Mouse (Mus musculus): ENCODE data around the gene Acsbg1. TPM values are rescaled to one million over a fixed set of nuclear protein-coding genes. Genes with fewer than 3 reads are reported as not detected.
A peak's percentile ranks its signal among the peaks of the same experiment; 100 is the strongest.
"Not testable (repeated sequence)": the region's sequence is repeated elsewhere in the genome, so short reads cannot be mapped to it uniquely, and the experiment has no call there.

Gene Acsbg1
- total and polyA plus RNA-seq, 3 experiments, result 0.30 to 0.70 (median 0.31) TPM

DNA sequence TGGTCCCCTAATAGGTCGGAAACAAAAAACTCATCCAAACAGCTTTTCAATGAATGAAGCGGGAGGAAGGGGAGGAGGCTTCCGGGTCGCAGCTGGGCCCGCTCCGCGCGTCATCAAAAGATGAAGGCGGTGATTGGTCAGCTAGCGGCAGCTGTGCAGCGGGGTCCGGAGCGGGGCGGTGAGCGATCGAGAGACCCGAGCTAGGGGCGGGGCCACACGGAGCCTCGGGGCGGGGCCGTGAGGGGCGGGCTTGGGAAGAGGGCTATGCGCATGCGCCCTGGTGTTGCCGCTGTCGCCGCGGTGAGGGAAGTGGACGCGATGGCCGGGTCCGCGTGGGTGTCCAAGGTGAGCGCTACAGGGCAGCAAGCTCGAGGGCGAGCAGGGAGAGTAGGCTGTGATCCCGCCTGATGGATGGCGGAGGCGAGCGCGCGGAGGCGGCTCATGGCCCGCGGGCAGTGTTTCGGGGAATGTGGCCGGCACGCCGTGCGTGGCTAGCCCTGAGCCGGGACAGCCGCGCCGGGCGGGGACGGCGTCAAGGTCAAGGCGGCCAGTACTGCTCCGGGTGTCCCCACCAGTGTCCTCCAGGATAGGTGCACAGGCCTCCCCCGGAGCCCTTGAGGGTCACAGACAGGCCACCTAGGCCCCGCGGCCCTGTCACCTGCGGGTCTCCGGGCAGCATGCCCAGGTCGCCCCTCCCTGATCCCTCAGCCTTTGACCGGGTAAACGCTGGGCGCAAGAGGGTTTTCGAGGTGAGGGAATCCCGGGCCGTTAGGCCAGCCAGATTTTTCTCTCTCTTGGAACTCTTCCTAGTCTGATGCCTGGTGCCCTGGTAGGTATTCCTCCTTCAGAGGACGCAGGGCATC lies 75.2 kb downstream of the Acsbg1 start, which contains the start of gene Idh3a:
Idh3a (plus strand) TSS at position 136 of the 863 bp plus-strand sequence.
- peak; percentile 99 for DNase-seq
- WGBS, result under 1% methylated on average over 72 of the region's 73 CpGs
- Histone ChIP-seq H3K36me3 (ENCODE audit: control insufficient read depth, insufficient read depth, low read length) (peaks cover 4% of the 10 kb centered on the region), H3K79me2 (replicated peaks; ENCODE audit: control insufficient read depth, insufficient read depth, low read length) (peaks cover 2% of the 10 kb centered on the region; the same call in 1 of the 2 replicates), H3K4me3 (peak within 1 kb of the TSS; percentile 99), H3K4me1 (ENCODE audit: control insufficient read depth, insufficient read depth, low read length) (peaks cover 2% of the 10 kb centered on the region), H3K27ac (peak within 1 kb of the TSS; percentile 91), H3K9ac (ENCODE audit: low read depth, low read length) (peak within 1 kb of the TSS; percentile 80), H3K27me3 (ENCODE audit: control insufficient read depth, insufficient read depth, low read length) (no peaks in the 10 kb centered on the region)
- TF ChIP-seq POLR2A (IDR thresholded peaks at IDR 0.05; ENCODE audit: insufficient read depth, low read depth, low read length), result peak; percentile 90
- TF ChIP-seq EP300 (IDR thresholded peaks at IDR 0.05; ENCODE audit: insufficient read depth, low read depth, low read length), result no peak; the same call in 1 of the 2 replicates
- intact Hi-C loops (cut with DNase I), result loop anchor here (2.0 kb wide), 1 partner anchor 26 kb away; the partner anchor contains the start of gene Cib2

GRCm38 (mm10) chr9:54585839-54586198 lies 75.9 kb downstream of the Acsbg1 start:
- no peak overlapping the region for H3K27ac ChIP-seq
- peak overlapping the region; percentile 99 for H3K4me3 ChIP-seq
- H3K36me3 ChIP-seq (ENCODE audit: control insufficient read depth, insufficient read depth, low read length), result peaks cover 4% of the 10 kb centered on the region
- H3K9ac ChIP-seq (ENCODE audit: low read depth, low read length), result no peak overlapping the region
- 32% methylated on average over 5 of the region's 5 CpGs for WGBS
- no peaks in the 10 kb centered on the region for H3K27me3 ChIP-seq (ENCODE audit: control insufficient read depth, insufficient read depth, low read length)
- H3K4me1 ChIP-seq (ENCODE audit: control insufficient read depth, insufficient read depth, low read length), result peaks cover 2% of the 10 kb centered on the region
- H3K79me2 ChIP-seq (replicated peaks; ENCODE audit: control insufficient read depth, insufficient read depth, low read length), result peaks cover 2% of the 10 kb centered on the region; the same call in 1 of the 2 replicates
- no peak for TF ChIP-seq EP300 (IDR thresholded peaks at IDR 0.05; ENCODE audit: insufficient read depth, low read depth, low read length)
- TF ChIP-seq POLR2A (IDR thresholded peaks at IDR 0.05; ENCODE audit: insufficient read depth, low read depth, low read length), result no peak
- TF ChIP-seq CTCF (IDR thresholded peaks at IDR 0.05), result no peak
- no peak for DNase-seq
- intact Hi-C loops (cut with DNase I), result loop anchor here (2.0 kb wide), 2 partner anchors 25 to 83 kb away; partner anchors contain the start of gene Cib2

DNA sequence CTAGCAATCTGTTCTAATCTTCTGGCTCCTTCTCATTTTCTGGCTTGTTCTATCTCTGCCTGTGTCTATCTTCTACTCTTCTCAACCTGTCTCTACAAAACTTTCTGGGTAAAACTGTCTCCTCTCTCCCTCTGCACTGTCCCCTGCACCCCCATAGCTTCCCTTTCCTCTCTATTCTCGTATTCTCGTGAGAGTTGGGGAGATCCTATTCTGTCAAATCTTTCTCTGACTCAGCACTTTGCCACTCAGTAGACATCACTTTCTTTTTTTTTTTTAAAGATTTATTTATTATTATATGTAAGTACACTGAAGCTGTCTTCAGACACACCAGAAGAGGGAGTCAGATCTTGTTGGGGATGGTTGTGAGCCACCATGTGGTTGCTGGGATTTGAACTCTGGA lies 77.5 kb downstream of the Acsbg1 start:
- H3K4me3 ChIP-seq; H3K27ac ChIP-seq; H3K79me2 ChIP-seq (replicated peaks; ENCODE audit: control insufficient read depth, insufficient read depth, low read length); H3K27me3 ChIP-seq (ENCODE audit: control insufficient read depth, insufficient read depth, low read length); DNase-seq; H3K4me1 ChIP-seq (ENCODE audit: control insufficient read depth, insufficient read depth, low read length); H3K36me3 ChIP-seq (ENCODE audit: control insufficient read depth, insufficient read depth, low read length); H3K9ac ChIP-seq (ENCODE audit: low read depth, low read length): not testable (repeated sequence)
- WGBS, result 78% methylated on average over 2 of the region's 2 CpGs
- intact Hi-C loops (cut with DNase I), result loop anchor here (2.0 kb wide), 1 partner anchor 81 kb away; no protein-coding TSS in a partner anchor

GRCm38 (mm10) chr9:54583712-54584111 lies 78.0 kb downstream of the Acsbg1 start:
- DNase-seq, result no peak
- H3K4me1 ChIP-seq (ENCODE audit: control insufficient read depth, insufficient read depth, low read length), result peaks cover 2% of the 10 kb centered on the region
- peaks cover 1% of the 10 kb centered on the region; the same call in 1 of the 2 replicates for H3K79me2 ChIP-seq (replicated peaks; ENCODE audit: control insufficient read depth, insufficient read depth, low read length)
- H3K27ac ChIP-seq, result no peak overlapping the region
- WGBS, result 8% methylated on average over 1 of the region's 1 CpGs
- intact Hi-C loops (cut with DNase I), result loop anchor here (2.0 kb wide), 1 partner anchor 81 kb away; no protein-coding TSS in a partner anchor
- no peak overlapping the region for H3K9ac ChIP-seq (ENCODE audit: low read depth, low read length)
- H3K27me3 ChIP-seq (ENCODE audit: control insufficient read depth, insufficient read depth, low read length), result no peaks in the 10 kb centered on the region
- no peak overlapping the region for H3K4me3 ChIP-seq
- TF ChIP-seq POLR2A (IDR thresholded peaks at IDR 0.05; ENCODE audit: insufficient read depth, low read depth, low read length), result no peak
- TF ChIP-seq EP300 (IDR thresholded peaks at IDR 0.05; ENCODE audit: insufficient read depth, low read depth, low read length), result no peak
- no peak for TF ChIP-seq CTCF (IDR thresholded peaks at IDR 0.05)
- H3K36me3 ChIP-seq (ENCODE audit: control insufficient read depth, insufficient read depth, low read length), result no peaks in the 10 kb centered on the region

DNA sequence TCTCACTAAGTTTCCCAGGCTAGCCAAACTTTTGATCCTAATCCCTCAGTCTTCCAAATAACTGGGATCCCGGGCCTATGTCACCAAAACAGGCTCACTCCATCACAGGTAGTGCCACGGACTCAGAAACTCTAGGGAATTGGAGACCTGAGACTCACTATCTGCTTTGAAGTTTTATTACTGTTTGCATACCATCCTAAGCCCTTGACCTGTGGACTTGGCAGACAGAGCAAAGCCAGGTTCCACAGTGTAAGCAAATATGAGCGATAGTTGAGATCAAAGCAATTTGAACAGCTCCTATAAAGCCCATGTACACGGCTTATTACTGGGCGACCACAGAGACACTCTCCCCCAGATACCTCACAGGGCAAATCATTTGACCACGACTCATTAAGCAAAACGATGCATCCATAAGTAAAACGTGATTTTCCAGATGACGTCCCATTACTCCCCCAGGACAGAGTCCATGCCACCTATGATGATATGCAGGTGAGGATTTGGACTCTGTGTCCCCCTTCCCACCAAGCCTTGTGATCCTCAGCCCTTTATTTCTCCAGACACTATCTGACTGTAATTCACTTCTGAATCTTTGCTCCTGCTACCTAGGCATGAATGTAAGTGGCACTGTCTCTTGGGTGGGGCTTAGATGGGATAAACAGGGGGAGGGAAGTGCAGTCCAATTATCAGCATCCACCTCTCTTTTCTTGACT lies 90.4 kb downstream of the Acsbg1 start:
- H3K4me3 ChIP-seq, result no peak overlapping the region
- WGBS, result 76% methylated on average over 9 of the region's 9 CpGs
- no peaks in the 10 kb centered on the region for H3K79me2 ChIP-seq (replicated peaks; ENCODE audit: control insufficient read depth, insufficient read depth, low read length)
- no peaks in the 10 kb centered on the region for H3K4me1 ChIP-seq (ENCODE audit: control insufficient read depth, insufficient read depth, low read length)
- intact Hi-C loops (cut with DNase I), result no loop called here
- no peak for DNase-seq
- no peak overlapping the region for H3K9ac ChIP-seq (ENCODE audit: low read depth, low read length)
- H3K36me3 ChIP-seq (ENCODE audit: control insufficient read depth, insufficient read depth, low read length), result no peaks in the 10 kb centered on the region
- H3K27me3 ChIP-seq (ENCODE audit: control insufficient read depth, insufficient read depth, low read length), result no peaks in the 10 kb centered on the region
- no peak overlapping the region for H3K27ac ChIP-seq
- TF ChIP-seq POLR2A (IDR thresholded peaks at IDR 0.05; ENCODE audit: insufficient read depth, low read depth, low read length) (no peak), EP300 (IDR thresholded peaks at IDR 0.05; ENCODE audit: insufficient read depth, low read depth, low read length) (no peak), CTCF (IDR thresholded peaks at IDR 0.05) (no peak)

Measured in heart, adult 2 months (tissue).